Mouse (Mus musculus) embryonic facial prominence, embryonic 12.5 days (tissue): ENCODE results near the gene Lad1. TPM values are rescaled to one million over a fixed set of nuclear protein-coding genes. Genes with fewer than 3 reads are reported as not detected.

Source experiments
- ATAC-seq: fragments of 200-750 bp; cut with Nextera tagmentation; 2 replicates; pipeline ENCODE4 v1.8.0; 2017; ENCODE audit not compliant: insufficient number of reproducible peaks, insufficient read depth, low FRiP score, low TSS enrichment
- H3K27ac ChIP-seq: fragments of 300-500 bp; sonication (generic); 2 replicates; pipeline ENCODE4 v1.5.1; 2016; ENCODE audit warnings: mild to moderate bottlenecking
- H3K27me3 ChIP-seq: fragments of 300-500 bp; sonication (generic); 2 replicates; pipeline ENCODE4 v1.6.1; 2016; ENCODE audit warnings: mild to moderate bottlenecking, moderate library complexity
- H3K36me3 ChIP-seq: fragments of 300-500 bp; sonication (generic); 2 replicates; pipeline ENCODE4 v1.6.1; 2016; ENCODE audit warnings: mild to moderate bottlenecking
- H3K4me1 ChIP-seq: fragments of 300-500 bp; sonication (generic); 2 replicates; pipeline ENCODE4 v1.6.1; 2016
- H3K4me2 ChIP-seq: fragments of 300-500 bp; sonication (generic); replicated peaks from 2 replicates; pipeline ENCODE4 v1.6.1; 2016; ENCODE audit warnings: mild to moderate bottlenecking, moderate library complexity
- H3K4me3 ChIP-seq: fragments of 300-500 bp; sonication (generic); 2 replicates; pipeline ENCODE4 v1.5.1; 2016; ENCODE audit warnings: mild to moderate bottlenecking
- H3K9ac ChIP-seq: fragments of 300-500 bp; sonication (generic); 2 replicates; pipeline ENCODE4 v1.6.1; 2016; ENCODE audit warnings: mild to moderate bottlenecking, moderate library complexity
- H3K9me3 ChIP-seq: fragments of 300-500 bp; sonication (generic); 2 replicates; pipeline ENCODE4 v1.6.1; 2016; ENCODE audit warnings: mild to moderate bottlenecking, moderate library complexity
- WGBS: fragments of 180-500 bp; shearing (Covaris S2); methylation state at CpG from one replicate; pipeline ENCODE4 v1.1.7; 2016; 5-methylcytosine and 5-hydroxymethylcytosine counted together
- polyA plus RNA-seq: library from polyadenylated mRNA; unstranded; fragments of >200 nt; fragmentation: Nextera tagmentation; extraction: Ambion mirVana; gene quantifications from 2 replicates; pipeline ENCODE4 v1.2.1, GENCODE M21; 2016

Lad1 gene
- polyA plus RNA-seq, 1 experiment from 2014 or later, result 6.6 TPM

GRCm38 (mm10) chr1:135834206-135834859 is 15.9 kb downstream of the Lad1 start:
- Histone ChIP-seq H3K4me1 (peaks cover 5% of the 10 kb centered on the region; the same call in 1 of the 2 replicates), H3K36me3 (no peaks in the 10 kb centered on the region), H3K9ac (no peak overlapping the region), H3K4me2 (no peak overlapping the region), H3K27me3 (no peaks in the 10 kb centered on the region), H3K4me3 (no peak overlapping the region), H3K9me3 (no peaks in the 10 kb centered on the region), H3K27ac (no peak overlapping the region)
- WGBS, result 64% methylated on average over 6 of the region's 6 CpGs
- ATAC-seq, result no peak

- no peak overlapping the region for H3K4me3 ChIP-seq
Measured at GRCm38 (mm10) chr1:135834983-135835382, 16.6 kb downstream of the Lad1 start.

GRCm38 (mm10) chr1:135835716-135836483 is 17.5 kb downstream of the Lad1 start, which contains the start of gene Tnnt2:
TSS of gene Tnnt2 (plus strand) at chr1:135836354.
- Histone ChIP-seq H3K9me3 (no peaks in the 10 kb centered on the region), H3K36me3 (no peaks in the 10 kb centered on the region), H3K4me3 (no peak within 1 kb of the TSS), H3K27ac (no peak within 1 kb of the TSS), H3K27me3 (no peaks in the 10 kb centered on the region), H3K4me2 (no peak within 1 kb of the TSS), H3K9ac (no peak within 1 kb of the TSS), H3K4me1 (peaks cover 9% of the 10 kb centered on the region)
- ATAC-seq, result no peak
- WGBS, result 35% methylated on average over 9 of the region's 9 CpGs

More at GRCm38 (mm10) chr1:135834983-135835382, 16.6 kb downstream of the Lad1 start:
- no peaks in the 10 kb centered on the region for H3K27me3 ChIP-seq
- H3K4me1 ChIP-seq, result peaks cover 5% of the 10 kb centered on the region; the same call in 1 of the 2 replicates
- H3K9ac ChIP-seq, result no peak overlapping the region
- no peak overlapping the region for H3K27ac ChIP-seq
- ATAC-seq, result no peak
- WGBS, result 76% methylated on average over 8 of the region's 8 CpGs
- no peaks in the 10 kb centered on the region for H3K9me3 ChIP-seq
- H3K4me2 ChIP-seq, result no peak overlapping the region
- H3K36me3 ChIP-seq, result no peaks in the 10 kb centered on the region

GRCm38 (mm10) chr1:135838626-135839025 is 20.2 kb downstream of the Lad1 start:
- Histone ChIP-seq H3K27me3 (no peaks in the 10 kb centered on the region), H3K36me3 (no peaks in the 10 kb centered on the region), H3K9ac (no peak overlapping the region), H3K9me3 (no peaks in the 10 kb centered on the region), H3K4me1 (peaks cover 13% of the 10 kb centered on the region), H3K27ac (no peak overlapping the region), H3K4me2 (no peak overlapping the region), H3K4me3 (no peak overlapping the region)
- WGBS, result 59% methylated on average over 4 of the region's 4 CpGs
- no peak for ATAC-seq

GRCm38 (mm10) chr1:135839065-135839464 is 20.7 kb downstream of the Lad1 start:
- WGBS, result 85% methylated on average over 6 of the region's 6 CpGs
- Histone ChIP-seq H3K9me3 (no peaks in the 10 kb centered on the region), H3K9ac (no peak overlapping the region), H3K36me3 (no peaks in the 10 kb centered on the region), H3K4me3 (no peak overlapping the region), H3K27me3 (no peaks in the 10 kb centered on the region), H3K4me2 (no peak overlapping the region), H3K4me1 (peaks cover 13% of the 10 kb centered on the region), H3K27ac (no peak overlapping the region)
- ATAC-seq, result no peak

GRCm38 (mm10) chr1:135840675-135841395 is 22.4 kb downstream of the Lad1 start:
- Histone ChIP-seq H3K4me2 (no peak overlapping the region), H3K4me3 (no peak overlapping the region), H3K9me3 (no peaks in the 10 kb centered on the region), H3K27me3 (no peaks in the 10 kb centered on the region), H3K36me3 (no peaks in the 10 kb centered on the region), H3K4me1 (peaks cover 13% of the 10 kb centered on the region), H3K27ac (no peak overlapping the region), H3K9ac (no peak overlapping the region)
- ATAC-seq, result no peak
- WGBS, result 67% methylated on average over 15 of the region's 15 CpGs

- H3K27ac ChIP-seq, result no peak overlapping the region
- H3K9me3 ChIP-seq, result no peaks in the 10 kb centered on the region
- H3K4me1 ChIP-seq, result peaks cover 8% of the 10 kb centered on the region
- H3K4me2 ChIP-seq, result no peak overlapping the region
- no peak overlapping the region for H3K4me3 ChIP-seq
- H3K27me3 ChIP-seq, result no peaks in the 10 kb centered on the region
- H3K9ac ChIP-seq, result no peak overlapping the region
- H3K36me3 ChIP-seq, result no peaks in the 10 kb centered on the region
- no peak for ATAC-seq
- WGBS, result 86% methylated on average over 10 of the region's 10 CpGs
Measured at GRCm38 (mm10) chr1:135843519-135844262, 25.3 kb downstream of the Lad1 start.

- 77% methylated on average over 6 of the region's 6 CpGs for WGBS
- no peak for ATAC-seq
Measured at GRCm38 (mm10) chr1:135844481-135844880, 26.1 kb downstream of the Lad1 start.

GRCm38 (mm10) chr1:135846632-135847031 is 28.2 kb downstream of the Lad1 start:
- H3K9me3 ChIP-seq, result no peaks in the 10 kb centered on the region
- 79% methylated on average over 5 of the region's 5 CpGs for WGBS
- no peak overlapping the region for H3K9ac ChIP-seq
- peaks cover 3% of the 10 kb centered on the region for H3K4me1 ChIP-seq
- no peak overlapping the region for H3K4me2 ChIP-seq
- no peak overlapping the region for H3K27ac ChIP-seq
- H3K4me3 ChIP-seq, result no peak overlapping the region
- ATAC-seq, result no peak
- H3K27me3 ChIP-seq, result 0 out of 2 replicates have a peak, but pooled peaks cover 1% of the 10 kb centered on the region
- no peaks in the 10 kb centered on the region for H3K36me3 ChIP-seq

More at GRCm38 (mm10) chr1:135844481-135844880, 26.1 kb downstream of the Lad1 start:
- H3K27ac ChIP-seq, result no peak overlapping the region
- no peak overlapping the region for H3K4me3 ChIP-seq
- no peaks in the 10 kb centered on the region for H3K36me3 ChIP-seq
- H3K4me2 ChIP-seq, result no peak overlapping the region
- H3K27me3 ChIP-seq, result no peaks in the 10 kb centered on the region
- H3K9ac ChIP-seq, result no peak overlapping the region
- H3K4me1 ChIP-seq, result peaks cover 8% of the 10 kb centered on the region
- H3K9me3 ChIP-seq, result no peaks in the 10 kb centered on the region

GRCm38 (mm10) chr1:135847139-135847562 is 28.8 kb downstream of the Lad1 start:
- no peak overlapping the region for H3K4me3 ChIP-seq
- peaks cover 8% of the 10 kb centered on the region for H3K4me1 ChIP-seq
- H3K9ac ChIP-seq, result no peak overlapping the region
- H3K9me3 ChIP-seq, result no peaks in the 10 kb centered on the region
- 0 out of 2 replicates have a peak, but pooled peaks cover 3% of the 10 kb centered on the region for H3K27me3 ChIP-seq
- no peak overlapping the region for H3K27ac ChIP-seq
- no peak overlapping the region for H3K4me2 ChIP-seq
- ATAC-seq, result no peak
- H3K36me3 ChIP-seq, result no peaks in the 10 kb centered on the region
- 32% methylated on average over 6 of the region's 6 CpGs for WGBS
